Mouse (Mus musculus): ENCODE data around the gene Wfdc21. TPM values are rescaled to one million over a fixed set of nuclear protein-coding genes. Genes with fewer than 3 reads are reported as not detected.
A peak's percentile ranks its signal among the peaks of the same experiment; 100 is the strongest.

Gene Wfdc21
- total and polyA plus RNA-seq, 2 experiments from 2014 or later, result not detected

GRCm38 (mm10) chr11:83743525-83743924 lies 3.2 kb upstream of the Wfdc21 start:
- Histone ChIP-seq H3K27me3 (ENCODE audit: insufficient read depth, low read length) (peaks cover 21% of the 10 kb centered on the region; the same call in 1 of the 2 replicates), H3K36me3 (ENCODE audit: insufficient read depth, low read length) (no peaks in the 10 kb centered on the region), H3K4me3 (ENCODE audit: low read depth, low read length) (no peak overlapping the region), H3K9me3 (ENCODE audit: low read length) (no peaks in the 10 kb centered on the region), H3K27ac (ENCODE audit: low read depth, low read length) (no peak overlapping the region), H3K4me1 (ENCODE audit: insufficient read depth, low read length) (no peaks in the 10 kb centered on the region), H3K9ac (replicated peaks; ENCODE audit: low read length, poor library complexity, severe bottlenecking) (no peak overlapping the region), H3K4me2 (ENCODE audit: low read depth, low read length, poor library complexity, severe bottlenecking) (no peak overlapping the region)
- 82% methylated on average over 3 of the region's 3 CpGs for WGBS
- ATAC-seq (ENCODE audit: low FRiP score) (no peak), DNase-seq (ENCODE audit: low spot score) (no peak)
- no peak for TF ChIP-seq CTCF (IDR thresholded peaks at IDR 0.05)

- TF ChIP-seq CTCF (IDR thresholded peaks at IDR 0.05), result no peak
- no peak overlapping the region for H3K4me2 ChIP-seq (ENCODE audit: low read depth, low read length, poor library complexity, severe bottlenecking)
- H3K27ac ChIP-seq (ENCODE audit: low read depth, low read length), result no peak overlapping the region
- no peaks in the 10 kb centered on the region for H3K36me3 ChIP-seq (ENCODE audit: insufficient read depth, low read length)
- no peak overlapping the region for H3K4me3 ChIP-seq (ENCODE audit: low read depth, low read length)
- ATAC-seq (ENCODE audit: low FRiP score) (no peak), DNase-seq (ENCODE audit: low spot score) (no peak)
- no peaks in the 10 kb centered on the region for H3K4me1 ChIP-seq (ENCODE audit: insufficient read depth, low read length)
- H3K27me3 ChIP-seq (ENCODE audit: insufficient read depth, low read length), result peaks cover 23% of the 10 kb centered on the region
- 62% methylated on average over 4 of the region's 4 CpGs for WGBS
- no peak overlapping the region for H3K9ac ChIP-seq (replicated peaks; ENCODE audit: low read length, poor library complexity, severe bottlenecking)
- H3K9me3 ChIP-seq (ENCODE audit: low read length), result no peaks in the 10 kb centered on the region
Measured at GRCm38 (mm10) chr11:83746152-83746551, 588 bp upstream of the Wfdc21 start.

- no peaks in the 10 kb centered on the region for H3K36me3 ChIP-seq (ENCODE audit: insufficient read depth, low read length)
- 68% methylated on average over 6 of the region's 6 CpGs for WGBS
- no peak for TF ChIP-seq CTCF (IDR thresholded peaks at IDR 0.05)
- H3K4me3 ChIP-seq (ENCODE audit: low read depth, low read length), result no peak overlapping the region
- H3K4me2 ChIP-seq (ENCODE audit: low read depth, low read length, poor library complexity, severe bottlenecking), result no peak overlapping the region
- no peaks in the 10 kb centered on the region for H3K9me3 ChIP-seq (ENCODE audit: low read length)
- no peak for DNase-seq (ENCODE audit: low spot score)
- no peaks in the 10 kb centered on the region for H3K4me1 ChIP-seq (ENCODE audit: insufficient read depth, low read length)
- ATAC-seq (ENCODE audit: low FRiP score), result no peak
- no peak overlapping the region for H3K9ac ChIP-seq (replicated peaks; ENCODE audit: low read length, poor library complexity, severe bottlenecking)
- peaks cover 30% of the 10 kb centered on the region for H3K27me3 ChIP-seq (ENCODE audit: insufficient read depth, low read length)
- H3K27ac ChIP-seq (ENCODE audit: low read depth, low read length), result no peak overlapping the region
Measured at GRCm38 (mm10) chr11:83747376-83748265, 881 bp downstream of the Wfdc21 start.

GRCm38 (mm10) chr11:83753581-83754181 lies 6.9 kb downstream of the Wfdc21 start, which contains the start of gene Heatr6:
TSS of gene Heatr6 (plus strand) at chr11:83753696.
- no peaks in the 10 kb centered on the region for H3K9me3 ChIP-seq (ENCODE audit: low read length)
- peak within 1 kb of the TSS; percentile 71 for H3K4me3 ChIP-seq (ENCODE audit: low read depth, low read length)
- no peak; the same call in 1 of the 2 replicates for TF ChIP-seq CTCF (IDR thresholded peaks at IDR 0.05)
- peak; percentile 96 for DNase-seq (ENCODE audit: low spot score)
- H3K9ac ChIP-seq (replicated peaks; ENCODE audit: low read length, poor library complexity, severe bottlenecking), result peak within 1 kb of the TSS; percentile 85
- peaks cover 19% of the 10 kb centered on the region for H3K36me3 ChIP-seq (ENCODE audit: insufficient read depth, low read length)
- H3K4me1 ChIP-seq (ENCODE audit: insufficient read depth, low read length), result peaks cover 6% of the 10 kb centered on the region; the same call in 1 of the 2 replicates
- ATAC-seq (ENCODE audit: low FRiP score), result peak; percentile 99
- peak within 1 kb of the TSS; percentile 73 for H3K4me2 ChIP-seq (ENCODE audit: low read depth, low read length, poor library complexity, severe bottlenecking)
- 0% methylated on average over 45 of the region's 47 CpGs for WGBS
- H3K27ac ChIP-seq (ENCODE audit: low read depth, low read length), result peak within 1 kb of the TSS; percentile 95
- H3K27me3 ChIP-seq (ENCODE audit: insufficient read depth, low read length), result peaks cover 16% of the 10 kb centered on the region; the same call in 1 of the 2 replicates

GRCm38 (mm10) chr11:83754227-83754626 lies 7.5 kb downstream of the Wfdc21 start:
- peak overlapping the region; percentile 85 for H3K9ac ChIP-seq (replicated peaks; ENCODE audit: low read length, poor library complexity, severe bottlenecking)
- peak overlapping the region; percentile 95 for H3K27ac ChIP-seq (ENCODE audit: low read depth, low read length)
- 1% methylated on average over 8 of the region's 8 CpGs for WGBS
- H3K4me1 ChIP-seq (ENCODE audit: insufficient read depth, low read length), result peaks cover 6% of the 10 kb centered on the region; the same call in 1 of the 2 replicates
- H3K27me3 ChIP-seq (ENCODE audit: insufficient read depth, low read length), result peaks cover 16% of the 10 kb centered on the region; the same call in 1 of the 2 replicates
- DNase-seq (ENCODE audit: low spot score), result no peak
- peak overlapping the region; percentile 73 for H3K4me2 ChIP-seq (ENCODE audit: low read depth, low read length, poor library complexity, severe bottlenecking)
- H3K4me3 ChIP-seq (ENCODE audit: low read depth, low read length), result peak overlapping the region; percentile 71
- ATAC-seq (ENCODE audit: low FRiP score), result no peak
- H3K36me3 ChIP-seq (ENCODE audit: insufficient read depth, low read length), result peaks cover 24% of the 10 kb centered on the region
- H3K9me3 ChIP-seq (ENCODE audit: low read length), result no peaks in the 10 kb centered on the region
- TF ChIP-seq CTCF (IDR thresholded peaks at IDR 0.05), result no peak

- H3K4me3 ChIP-seq (ENCODE audit: low read depth, low read length), result no peak overlapping the region
- no peak overlapping the region for H3K9ac ChIP-seq (replicated peaks; ENCODE audit: low read length, poor library complexity, severe bottlenecking)
- DNase-seq (ENCODE audit: low spot score), result no peak
- no peak overlapping the region for H3K4me2 ChIP-seq (ENCODE audit: low read depth, low read length, poor library complexity, severe bottlenecking)
- H3K9me3 ChIP-seq (ENCODE audit: low read length), result no peaks in the 10 kb centered on the region
- H3K27ac ChIP-seq (ENCODE audit: low read depth, low read length), result no peak overlapping the region
- 94% methylated on average over 9 of the region's 9 CpGs for WGBS
- peaks cover 83% of the 10 kb centered on the region for H3K36me3 ChIP-seq (ENCODE audit: insufficient read depth, low read length)
- ATAC-seq (ENCODE audit: low FRiP score), result no peak
- no peaks in the 10 kb centered on the region for H3K27me3 ChIP-seq (ENCODE audit: insufficient read depth, low read length)
- no peak for TF ChIP-seq CTCF (IDR thresholded peaks at IDR 0.05)
- H3K4me1 ChIP-seq (ENCODE audit: insufficient read depth, low read length), result no peaks in the 10 kb centered on the region
Measured at GRCm38 (mm10) chr11:83767306-83767705, 20.6 kb downstream of the Wfdc21 start.

Measured in midbrain, postnatal 0 days (tissue).